Mouse (Mus musculus) subcutaneous adipose tissue, adult 2 months (tissue): ENCODE results near the gene Npepl1. TPM values are rescaled to one million over a fixed set of nuclear protein-coding genes. Genes with fewer than 3 reads are reported as not detected.

Experiments
- polyA plus RNA-seq: library from polyadenylated mRNA; depleted of rRNA; stranded (reverse); fragments of >200 nt; gene quantifications from 2 replicates; pipeline ENCODE4 v1.2.3, GENCODE M21; 2012; ENCODE audit warnings: low replicate concordance; rRNA removed

Npepl1 gene
- polyA plus RNA-seq = 154 and 159 TPM in 2 replicates

GRCm38 (mm10) chr2:174109991-174110782 lies at the start of gene Npepl1:
Npepl1 (plus strand) TSS chr2:174110349.

GRCm38 (mm10) chr2:174075673-174076432 lies 34.3 kb upstream of the Npepl1 start, which contains the start of gene Stx16:
Stx16 (plus strand) TSS chr2:174076308.

Other genes with a start within 250 kb of the Npepl1 start
- 58.8 and 68.5 TPM in 2 replicates for gene Stx16, start 34.0 kb upstream of the Npepl1 start, polyA plus RNA-seq
- 1,476 and 1,497 TPM in 2 replicates for gene Gnas, start 174.0 kb downstream of the Npepl1 start, polyA plus RNA-seq
- gene Gm20721, start 236.4 kb downstream of the Npepl1 start, polyA plus RNA-seq = 1.0 and 1.3 TPM in 2 replicates